Mouse (Mus musculus) adrenal gland, adult 18-20 months (tissue): ENCODE measurements at regions not wholly inside any gene's neighbourhood (a gene's known extent, or its start where the extent isn't known, plus 50 kb on each side); places are given as distances from the start of the nearest gene placed in this dataset.
A peak's percentile ranks its signal among the peaks of the same experiment; 100 is the strongest.

ENCODE experiments used
- DNase-seq, 2 experiments: peaks; one replicate each; pipeline ENCODE4 v3.0.0; 2021 to 2022; ENCODE audit warnings: low spot score in 2 of 2

DNA sequence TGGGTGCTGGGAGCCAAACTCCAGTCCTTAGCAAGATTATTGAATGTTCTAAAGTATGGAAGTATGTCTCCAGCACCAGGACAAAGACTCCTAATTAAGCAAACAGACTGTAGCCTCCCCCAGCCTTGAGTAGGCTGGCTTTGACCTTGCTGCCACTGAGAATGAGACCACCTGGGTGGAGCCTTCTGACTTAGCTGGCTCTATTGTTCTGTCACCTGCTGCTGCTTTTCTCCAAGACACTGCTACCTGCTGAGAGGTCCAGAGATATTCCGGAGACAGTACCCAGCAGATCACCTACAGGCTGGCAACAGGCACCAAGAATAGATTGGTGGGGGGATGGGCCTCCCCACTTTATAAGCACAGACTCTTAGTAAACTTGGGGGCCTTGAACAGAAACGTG, 247.5 kb upstream of the Pabpc6 start:
- no peak for DNase-seq

DNA sequence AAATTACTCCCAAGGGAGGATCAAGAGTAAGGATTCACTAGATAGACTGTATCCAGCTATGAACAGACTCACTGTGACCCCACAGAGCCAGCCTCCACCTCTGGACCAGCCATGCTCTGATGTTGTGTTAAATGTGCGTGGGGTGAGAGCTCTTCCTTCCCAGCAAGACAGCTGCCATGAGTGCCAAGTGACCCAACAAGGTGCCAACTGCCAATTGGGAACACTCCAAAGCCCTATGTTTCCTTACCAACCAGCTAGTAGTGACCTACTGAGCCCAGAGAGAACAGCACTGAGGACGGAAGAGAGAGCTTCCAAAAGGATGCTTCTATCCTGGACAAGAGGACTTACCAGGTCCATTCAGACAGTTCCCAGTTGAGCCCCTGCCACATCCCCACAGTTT, 241.3 kb upstream of the Pabpc6 start:
- no peak for DNase-seq

DNA sequence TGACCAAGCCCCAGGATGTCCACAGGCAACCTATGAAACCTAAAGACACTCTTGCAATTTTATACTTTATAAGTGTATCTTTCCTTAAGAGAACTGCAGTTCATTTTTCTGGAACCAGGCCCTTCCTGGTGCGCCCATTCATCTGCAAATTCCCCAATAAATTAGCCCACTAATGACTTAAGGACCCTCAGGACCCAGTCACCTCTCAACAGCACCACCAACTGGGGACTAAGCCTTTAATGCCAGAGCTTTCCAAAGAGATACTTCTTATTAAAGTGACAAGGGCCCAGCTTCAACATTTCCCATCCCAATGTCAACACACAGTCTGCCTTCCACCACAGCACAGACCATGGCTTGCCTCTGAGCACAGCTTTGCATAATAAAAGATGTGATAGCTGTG, 237.6 kb upstream of the Pabpc6 start:
- no peak for DNase-seq

DNA sequence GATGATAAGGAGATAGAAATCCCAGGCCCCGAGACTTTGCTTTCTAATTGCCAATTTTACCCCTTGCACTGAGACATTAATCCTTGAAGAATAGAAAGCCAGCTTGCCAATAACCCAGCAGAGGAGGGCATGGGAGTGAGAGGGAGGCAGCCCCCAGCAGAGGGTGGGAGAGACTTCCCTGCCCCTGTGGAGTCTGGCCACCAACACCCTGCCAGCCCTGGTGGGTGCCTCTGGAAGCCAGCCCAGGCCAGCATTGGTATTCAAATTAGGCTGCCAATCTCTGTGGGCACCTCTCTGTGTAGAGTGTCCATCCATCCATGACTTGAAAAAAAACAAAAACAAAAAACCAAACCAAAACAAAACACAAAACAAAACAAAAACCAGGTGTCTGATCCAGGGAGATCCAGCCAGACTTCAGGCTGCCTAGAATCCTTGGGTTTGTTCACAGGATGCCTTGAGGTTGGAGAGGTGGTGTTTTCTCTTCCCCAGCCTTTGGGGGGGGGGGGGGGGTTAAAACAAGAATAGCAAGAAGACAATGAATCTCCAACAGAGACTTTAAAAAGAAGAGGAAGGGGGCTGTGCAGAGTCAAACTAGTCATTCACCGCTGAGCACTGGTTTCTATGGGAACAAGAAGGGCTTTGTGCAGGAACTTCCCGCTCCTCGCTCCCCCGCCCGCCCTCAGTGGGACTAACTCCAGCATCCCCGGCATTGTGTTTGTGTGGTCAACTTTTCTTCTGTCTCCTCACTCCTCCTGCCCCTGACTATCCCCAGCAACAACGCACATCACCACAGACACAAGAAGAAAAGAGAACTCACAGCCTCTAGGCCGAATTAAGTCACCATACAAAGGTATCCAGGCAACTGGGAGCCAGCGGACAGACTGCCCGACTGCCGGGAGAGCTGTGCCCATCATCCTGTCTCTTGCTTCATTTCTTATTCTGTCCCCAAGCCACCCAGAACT, 236.3 kb upstream of the Pabpc6 start:
- no peak for DNase-seq

DNA sequence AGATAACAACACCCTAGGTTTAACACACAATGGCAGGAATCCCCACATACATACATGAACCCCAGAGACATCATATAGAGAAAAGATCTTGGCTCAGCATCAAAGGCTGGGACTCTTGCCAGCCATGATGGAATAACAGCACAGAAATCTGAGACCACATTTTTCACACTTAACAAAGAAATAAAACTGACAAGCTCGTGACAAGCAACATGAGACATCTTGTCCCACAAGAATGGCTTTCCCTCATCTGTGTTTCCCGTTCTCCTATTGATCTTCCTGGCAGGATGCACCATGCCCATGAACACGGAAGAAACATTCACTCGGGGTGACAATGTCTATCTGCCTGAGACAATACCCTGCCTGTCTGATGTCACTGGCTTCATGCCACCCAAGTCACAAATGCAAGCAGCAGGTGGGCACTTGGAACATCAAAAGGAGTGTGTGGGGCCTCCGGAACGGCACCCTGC, 235.0 kb upstream of the Pabpc6 start:
- DNase-seq: no peak

DNA sequence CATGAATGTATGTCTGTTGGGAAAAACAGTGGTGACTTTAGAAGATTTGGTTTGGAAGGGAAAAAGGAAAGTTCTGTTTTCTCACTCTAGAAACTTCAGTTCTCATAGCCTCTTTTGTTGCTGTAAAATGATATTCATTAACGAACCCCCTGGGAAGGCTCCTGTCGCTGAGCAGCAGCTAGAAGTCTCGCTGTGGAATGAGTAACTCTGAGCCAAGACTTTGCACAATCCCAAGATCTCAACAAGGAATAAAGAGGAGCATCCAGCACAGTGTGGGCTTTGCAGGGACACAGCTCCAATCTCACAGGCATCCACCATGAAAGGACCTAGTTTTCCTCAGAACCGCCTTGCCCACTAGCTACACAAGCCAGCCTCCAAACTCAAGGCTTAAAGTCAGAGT, 233.8 kb upstream of the Pabpc6 start:
- no peak for DNase-seq

DNA sequence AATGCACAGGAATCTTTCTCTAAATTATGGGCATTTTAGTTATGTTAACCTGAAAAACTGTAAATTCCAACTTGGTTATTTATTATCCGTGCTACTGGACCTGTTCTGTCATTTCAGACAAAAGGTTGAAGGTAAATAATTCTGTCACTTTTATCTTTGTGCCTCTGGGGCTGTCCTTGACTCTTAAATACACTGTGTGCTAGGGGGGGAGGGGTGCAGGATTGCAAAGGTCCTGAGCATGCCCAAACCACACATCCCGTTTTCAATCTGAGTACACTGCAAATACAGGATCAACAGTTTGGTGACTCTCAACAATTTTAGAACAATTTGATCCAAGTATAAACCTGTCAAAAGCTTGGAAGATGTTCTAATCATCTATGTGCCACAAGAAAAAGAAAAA, 227.4 kb upstream of the Pabpc6 start:
- DNase-seq: no peak

DNA sequence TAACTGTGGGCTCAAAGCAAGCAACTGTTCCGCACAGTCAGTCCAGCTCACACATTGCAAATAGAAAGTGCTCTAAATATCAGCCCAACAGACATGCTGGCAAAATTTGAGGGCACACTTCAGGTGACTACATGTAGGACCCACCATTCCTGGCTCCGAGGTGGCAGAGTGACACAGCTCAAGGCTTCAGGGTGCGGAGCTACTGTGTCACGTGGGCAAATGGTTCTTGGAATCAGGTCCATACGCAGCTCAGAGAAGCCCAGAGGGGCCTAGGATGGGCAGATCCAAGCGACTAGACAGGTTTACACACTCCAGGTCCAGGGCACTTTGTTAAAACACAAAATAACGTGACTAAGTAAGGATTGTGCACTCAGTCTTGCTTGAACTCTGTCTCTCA, 226.2 kb upstream of the Pabpc6 start:
- no peak for DNase-seq

DNA sequence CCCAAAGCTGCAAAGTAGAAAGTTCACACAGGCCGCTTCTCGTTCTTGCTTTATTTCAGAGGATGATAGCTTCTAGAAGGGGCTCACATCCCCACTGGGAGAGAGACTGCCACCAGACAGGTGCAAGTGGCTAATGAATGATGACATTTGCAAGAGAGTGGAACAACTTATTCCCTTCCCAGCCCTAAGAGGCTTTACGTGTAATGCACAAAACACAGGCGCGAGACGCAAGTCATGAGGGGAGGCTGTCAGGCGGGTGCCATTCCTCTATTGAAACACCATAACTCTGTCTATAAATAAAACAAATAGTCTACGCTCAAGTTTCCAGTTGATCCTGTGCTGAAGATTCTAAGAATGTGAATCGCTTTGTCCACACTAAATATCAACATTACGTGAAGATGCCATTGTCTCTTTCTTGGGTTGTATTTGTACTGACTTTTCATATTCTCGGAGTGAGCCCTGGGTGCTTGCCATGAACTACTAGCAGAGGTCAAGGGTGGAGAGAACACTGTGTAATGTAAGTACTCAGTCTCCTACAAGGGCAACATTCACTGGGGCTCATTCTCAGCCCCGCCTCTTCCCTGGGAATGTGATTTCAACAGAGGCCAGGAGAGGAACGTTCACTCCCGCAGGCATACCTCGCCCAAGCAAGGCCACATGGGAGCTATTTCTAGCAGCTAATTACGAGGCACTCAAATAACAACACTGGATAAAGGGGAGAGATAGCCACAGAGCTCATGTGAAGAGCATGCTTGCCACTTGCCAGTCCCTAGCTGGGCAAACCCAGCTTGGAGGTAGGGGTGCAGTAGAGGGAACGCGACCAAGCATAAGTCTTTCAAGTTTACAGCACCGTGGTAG, 225.5 kb upstream of the Pabpc6 start:
- DNase-seq: peak; percentile 14 to 47

DNA sequence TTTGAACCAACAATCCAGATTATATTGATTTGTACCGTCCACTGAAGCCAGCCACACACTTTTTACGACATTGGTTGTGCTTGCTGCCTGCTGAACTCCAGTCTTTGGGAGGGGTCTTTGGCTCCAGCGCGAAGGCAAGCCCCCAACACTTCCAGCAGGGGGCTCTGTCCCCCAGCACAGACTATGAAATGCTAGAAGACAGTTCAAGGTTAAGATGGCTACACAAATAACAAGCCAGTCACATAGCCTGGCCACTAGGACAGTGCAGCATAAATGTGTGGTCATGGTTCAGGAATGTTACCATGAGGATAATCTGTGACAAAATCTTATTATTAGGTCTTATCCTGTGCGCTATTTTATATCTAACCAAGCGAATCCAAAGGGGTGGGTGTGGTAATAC, 224.4 kb upstream of the Pabpc6 start:
- DNase-seq: no peak

DNA sequence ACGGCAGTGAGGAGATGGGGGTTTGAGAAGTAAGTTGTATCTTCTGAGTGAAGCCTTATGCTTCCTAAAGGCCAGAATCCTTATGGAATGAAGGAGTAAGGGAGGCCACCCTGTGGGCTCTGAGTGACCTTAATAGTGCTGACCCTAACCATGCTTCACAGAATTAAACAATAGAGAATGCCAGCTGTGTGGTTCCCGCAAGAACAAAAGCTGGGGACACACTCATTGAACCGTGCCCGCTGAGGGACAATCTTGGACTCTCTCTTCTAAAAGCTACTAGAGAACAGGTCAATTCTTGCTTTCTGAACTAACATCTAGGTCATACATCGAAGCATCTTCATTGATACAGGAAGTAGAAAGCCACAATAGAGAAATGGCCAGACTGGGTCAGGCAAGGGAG, 223.3 kb upstream of the Pabpc6 start:
- no peak for DNase-seq

DNA sequence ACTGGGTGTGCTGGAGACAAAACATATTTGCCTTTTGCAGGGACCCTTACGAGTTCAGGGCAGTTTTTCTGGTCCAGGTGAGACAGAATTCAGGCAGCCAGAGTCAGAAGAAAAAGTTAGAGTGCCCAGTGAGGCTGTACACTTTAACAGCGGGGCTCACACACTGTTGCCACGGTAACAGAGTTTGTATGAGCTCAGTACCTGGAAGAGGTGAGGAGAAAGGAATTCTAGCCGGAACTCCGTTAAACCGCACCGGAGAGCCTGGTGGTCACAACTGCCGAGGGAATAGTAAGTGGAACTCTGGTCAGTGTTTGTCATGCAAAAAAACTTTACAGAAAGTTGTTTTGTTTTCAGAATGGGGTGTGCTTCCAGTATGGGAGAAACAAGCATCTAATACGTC, 222.6 kb upstream of the Pabpc6 start:
- DNase-seq: no peak

DNA sequence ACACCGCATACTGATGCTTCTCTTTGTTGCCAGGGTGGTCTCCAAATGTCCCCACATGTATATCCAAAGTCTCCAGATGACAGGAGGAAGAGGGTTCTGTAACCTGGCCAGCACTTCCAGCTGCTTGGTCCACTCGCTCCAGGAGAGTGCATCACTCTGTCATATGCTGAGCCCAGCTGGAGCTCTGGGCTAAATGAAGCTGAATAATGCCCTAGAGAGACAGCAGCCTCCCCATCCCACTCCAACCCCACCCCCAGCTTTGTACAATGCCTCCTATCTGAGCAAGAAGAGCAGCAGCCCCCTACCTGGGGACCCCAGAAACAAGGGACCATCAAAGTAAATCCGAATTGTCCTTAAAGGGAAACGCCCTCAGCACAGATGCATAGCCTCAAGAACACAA, 219.0 kb upstream of the Pabpc6 start:
- no peak for DNase-seq

DNA sequence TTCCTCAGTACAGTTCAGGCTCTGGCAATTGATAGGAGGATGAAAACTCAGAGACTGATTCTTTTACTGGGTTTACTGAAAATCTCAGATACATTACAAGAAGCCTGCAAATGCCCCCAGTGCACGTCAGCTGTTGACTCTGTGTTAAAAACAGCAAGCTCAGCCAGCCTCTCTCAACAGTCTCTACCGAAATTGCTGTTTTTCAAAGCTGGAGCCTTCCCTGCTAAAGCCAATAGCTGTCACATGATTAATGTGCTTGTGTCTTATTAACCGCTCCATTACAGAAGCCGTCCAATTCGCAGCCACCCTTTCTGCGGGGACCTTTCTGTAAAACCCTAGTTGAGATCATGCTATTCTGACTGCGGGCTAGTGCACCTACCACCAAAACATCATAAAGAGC, 215.6 kb upstream of the Pabpc6 start:
- no peak for DNase-seq

DNA sequence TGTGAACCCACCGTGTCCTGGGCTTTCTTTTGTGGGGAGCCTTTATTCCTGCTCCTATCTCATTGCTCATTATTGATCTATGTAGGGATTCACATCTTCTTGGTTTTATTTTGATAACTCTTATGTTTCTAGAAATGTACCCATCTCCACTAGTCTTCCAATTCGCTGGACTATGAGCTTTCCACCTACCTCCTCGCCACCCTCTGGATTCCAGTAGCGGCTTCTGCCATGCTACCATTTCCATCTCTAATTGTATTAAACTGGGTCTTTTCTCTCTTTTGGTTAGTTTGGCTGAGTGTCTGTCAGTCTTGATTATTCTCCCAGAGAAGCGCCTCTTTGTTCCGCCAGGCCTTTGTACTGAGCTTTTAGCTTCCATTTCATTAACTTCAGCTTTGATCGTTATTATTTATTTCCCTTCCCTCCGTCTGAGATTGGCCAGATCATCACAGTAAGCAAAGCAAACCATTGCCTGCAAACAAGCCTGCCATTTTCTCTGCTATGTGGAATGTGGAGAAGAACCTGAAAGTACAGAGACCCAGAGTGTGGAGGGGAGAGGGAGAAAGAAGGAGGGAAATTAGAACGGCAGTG, 213.2 kb upstream of the Pabpc6 start:
- no peak for DNase-seq

DNA sequence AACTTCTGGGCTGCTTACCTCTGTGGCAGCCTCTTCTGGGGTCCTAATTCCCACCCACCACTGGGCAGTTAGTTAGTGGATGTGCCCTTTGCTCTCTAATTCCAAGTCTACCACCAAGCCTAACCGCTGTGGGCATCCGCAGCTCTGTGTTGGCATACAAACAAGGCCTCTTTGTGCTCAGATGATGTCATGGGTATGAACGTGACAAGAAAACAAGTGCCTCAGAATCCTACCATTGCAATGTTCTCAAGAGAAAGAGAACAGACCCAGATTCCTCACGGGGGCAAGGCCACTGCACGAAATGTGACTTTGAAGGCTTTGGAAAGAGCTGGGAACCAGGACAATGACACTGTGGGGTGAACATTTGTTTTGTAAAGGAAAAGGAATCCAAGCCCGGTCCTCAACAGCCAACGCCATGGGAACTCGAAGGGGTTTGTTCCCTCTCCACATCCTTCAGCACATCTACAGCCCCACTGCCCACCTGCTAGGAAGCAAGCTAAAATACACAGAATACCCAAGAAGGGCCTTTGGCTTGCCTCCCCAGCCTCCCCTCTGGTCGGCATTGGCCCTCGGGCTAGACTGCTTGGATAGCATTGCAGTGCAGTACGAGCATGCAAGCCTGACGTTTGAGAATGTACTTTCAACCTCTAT, 210.2 kb upstream of the Pabpc6 start:
- no peak for DNase-seq

DNA sequence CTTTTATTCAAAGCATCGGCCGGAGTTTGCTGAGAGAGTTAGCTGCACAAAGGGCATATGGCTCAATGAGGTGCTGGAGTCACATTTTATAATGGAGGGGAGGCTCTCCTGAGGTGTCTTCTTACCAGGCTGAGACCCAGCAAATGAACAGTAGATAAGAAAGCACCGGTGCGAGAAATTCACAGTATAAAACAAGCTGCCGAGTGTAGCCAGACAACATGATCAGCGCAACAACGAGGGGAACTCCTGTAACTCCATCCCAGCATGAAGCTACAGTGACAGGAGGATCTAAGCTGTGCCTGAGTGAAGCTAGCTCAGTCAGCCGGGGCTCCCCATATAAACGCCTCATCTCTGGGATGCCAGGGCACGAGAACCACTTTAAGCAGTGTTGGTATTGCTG, 204.2 kb upstream of the Pabpc6 start:
- no peak for DNase-seq

DNA sequence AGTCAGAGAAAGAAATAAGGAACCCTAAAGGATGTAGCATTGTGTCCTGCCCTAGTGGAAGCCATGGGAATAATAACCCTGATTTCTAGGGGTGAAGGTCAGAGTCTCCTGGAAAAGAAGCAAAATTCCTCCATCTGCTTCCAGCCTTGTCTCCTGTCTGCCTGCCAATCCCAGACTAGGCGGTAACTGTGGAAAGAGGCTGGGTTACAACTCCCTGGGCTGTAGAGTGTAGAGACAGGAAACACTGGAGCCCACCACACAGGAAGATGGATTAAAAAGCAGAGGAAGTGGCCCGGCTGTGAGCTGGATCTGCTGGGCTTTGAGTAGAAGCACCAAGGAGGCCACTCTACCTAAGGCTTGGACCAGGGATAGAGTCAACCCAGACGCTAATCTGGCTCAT, 200.7 kb upstream of the Pabpc6 start:
- no peak for DNase-seq

DNA sequence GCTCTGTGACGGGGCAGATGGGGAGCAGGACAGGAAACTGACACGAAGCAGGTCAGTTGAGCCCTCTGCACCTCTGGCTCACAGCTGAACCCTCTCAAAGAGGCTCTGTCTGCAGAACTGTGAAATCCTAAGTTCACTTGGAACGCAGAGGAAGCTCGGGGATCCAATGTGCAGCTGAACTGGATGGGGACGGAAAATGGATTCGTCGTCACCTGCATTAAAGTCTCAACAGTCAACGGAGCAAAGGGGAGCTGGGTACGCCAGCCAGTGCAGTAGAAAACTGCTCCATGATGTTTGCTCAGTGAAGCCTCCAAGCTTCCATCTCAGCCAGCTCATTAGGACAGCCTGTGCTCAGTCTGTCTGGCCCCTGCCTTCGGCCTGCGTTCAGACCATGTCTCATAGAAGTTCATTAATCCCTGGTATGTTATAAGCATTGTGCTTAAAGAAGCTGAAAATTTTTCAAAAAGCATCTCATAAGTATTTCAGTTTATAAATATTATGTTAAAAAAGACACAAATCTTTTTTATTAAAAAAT, 199.3 kb upstream of the Pabpc6 start:
- no peak for DNase-seq

DNA sequence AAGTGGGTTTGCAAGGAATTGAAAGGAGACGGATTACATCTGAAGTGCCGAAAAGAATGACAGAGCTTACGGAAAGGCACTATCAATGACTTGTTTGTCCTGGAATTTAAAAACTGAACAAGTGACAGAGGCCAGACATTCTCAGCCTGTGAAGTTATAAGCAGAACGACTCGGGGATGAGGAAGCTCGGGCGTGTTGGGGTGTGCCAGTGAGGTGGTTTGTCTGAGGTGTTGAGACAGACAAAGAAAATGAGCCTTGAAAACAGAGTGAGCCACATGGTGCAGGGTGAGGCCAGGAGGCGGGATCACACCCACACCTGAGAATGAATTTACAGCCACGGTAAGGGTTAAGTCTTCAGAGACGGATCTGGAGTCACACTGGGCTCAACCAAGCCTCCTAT, 194.7 kb upstream of the Pabpc6 start:
- no peak for DNase-seq
